Mouse (Mus musculus) megakaryocyte, embryonic 14.5 days (primary cell): ENCODE results near the gene Loxl3.

ENCODE experiments used
- FLI1 ChIP-seq: IDR thresholded peaks from 2 replicates; pipeline ENCODE4 v1.6.1; 2012; ENCODE audit warnings: low read length, inconsistent platforms, mixed read lengths
- GATA1 ChIP-seq: IDR thresholded peaks from 3 replicates; pipeline ENCODE4 v1.6.1; 2012; ENCODE audit warnings: mixed read lengths, low read length, inconsistent platforms, borderline replicate concordance

- TF ChIP-seq GATA1 (no peak), FLI1 (no peak)
Measured at GRCm38 (mm10) chr6:83054871-83055431, 21.0 kb downstream of the Loxl3 start, which contains the start of gene Htra2.
